In genomic region chr5:93041276-93041675, GRCm38 (mm10) we compare ENCODE assay signal across 19 mouse cellular contexts. TPM values are rescaled to one million over a fixed set of nuclear protein-coding genes. Genes with fewer than 3 reads are reported as not detected.
"Had no signal": no experiment of that assay in that cellular context is flagged by ENCODE, and none has a peak within 500 bp of the region (broad histone marks: within the 10 kb centered on the region; RNA-seq: fewer than 3 reads in every experiment).

No protein-coding gene starts in this region.

- H3K4me3 ChIP-seq: kidney, embryonic 15.5 days; limb, embryonic 10.5 days; limb, embryonic 13.5 days; liver, embryonic 13.5 days; midbrain, embryonic 12.5 days; midbrain, embryonic 15.5 days; neural tube, embryonic 13.5 days had no signal

- H3K36me3 ChIP-seq: kidney, embryonic 15.5 days; limb, embryonic 10.5 days; limb, embryonic 13.5 days; liver, embryonic 13.5 days; midbrain, embryonic 12.5 days; midbrain, embryonic 15.5 days; neural tube, embryonic 13.5 days had no signal

- DNase-seq: kidney, adult 11 months; layer of hippocampus, postnatal 36 days; liver; liver, embryonic 13.5 days; retina, postnatal 1 day; right cerebral cortex, postnatal 25 days; thymus, adult 18-20 months; thymus, postnatal 36 days had no signal

- H3K27ac ChIP-seq: kidney, embryonic 15.5 days; limb, embryonic 10.5 days; limb, embryonic 13.5 days; liver, embryonic 13.5 days; macrophage; midbrain, embryonic 12.5 days; midbrain, embryonic 15.5 days; neural tube, embryonic 13.5 days had no signal

RNA-seq across cellular contexts. Expression of gene Sowahb, which starts 3.5 kb away (rescaled TPM):
- total RNA-seq: megakaryocyte, adult 5-6 weeks had no signal
- polyA plus RNA-seq: inflammation-experienced regulatory T-cells, adult 6 months; macrophage; neural tube, embryonic 13.5 days; spleen, adult 2 months; testis, adult 2 months had no signal
